Mouse (Mus musculus) layer of hippocampus, postnatal 14 days (tissue): ENCODE measurements at regions not wholly inside any gene's neighbourhood (a gene's known extent, or its start where the extent isn't known, plus 50 kb on each side); places are given as distances from the start of the nearest gene placed in this dataset.
A peak's percentile ranks its signal among the peaks of the same experiment; 100 is the strongest.

ENCODE experiments used
- DNase-seq, 2 experiments: peaks; one replicate each; pipeline ENCODE4 v3.0.0; 2021 to 2022; ENCODE audit warnings: low spot score in 2 of 2, mixed read lengths in 1 of 2

DNA sequence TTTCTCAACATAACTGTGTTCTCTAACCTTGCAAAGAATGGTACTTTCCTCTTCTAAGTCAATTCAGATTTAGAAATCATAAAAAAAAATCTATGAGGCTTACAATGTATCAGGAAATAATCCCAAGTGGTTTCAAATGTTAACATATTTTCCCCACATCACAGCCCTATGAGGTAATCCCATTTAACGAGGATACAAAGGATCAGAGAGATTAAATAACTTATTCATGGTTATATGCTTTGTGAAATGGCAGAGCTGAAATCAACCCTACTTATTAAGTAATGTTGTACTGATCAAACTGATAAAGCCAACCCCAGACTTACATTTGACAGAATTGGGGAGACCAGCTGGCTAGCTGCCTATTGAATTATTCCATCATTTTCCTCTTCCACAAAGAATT lies 614.4 kb downstream of the Ntrk3 start:
- DNase-seq = no peak

DNA sequence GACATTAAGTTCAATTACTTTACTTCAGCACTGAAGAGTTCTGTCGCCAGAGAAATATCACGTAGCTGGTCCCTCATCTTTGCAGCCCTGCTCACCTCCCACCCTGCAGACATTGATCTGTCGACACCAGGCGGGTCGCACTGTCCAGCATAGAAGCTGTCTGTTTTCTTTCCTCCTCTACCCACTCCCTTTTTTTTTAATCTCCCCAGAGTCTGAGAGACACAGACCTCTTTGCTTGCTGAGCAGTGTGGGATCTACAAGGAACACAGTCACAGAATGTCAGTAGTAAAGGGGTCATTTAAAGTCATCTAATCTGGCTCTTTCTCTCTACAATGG lies 616.7 kb downstream of the Ntrk3 start:
- DNase-seq = no peak

DNA sequence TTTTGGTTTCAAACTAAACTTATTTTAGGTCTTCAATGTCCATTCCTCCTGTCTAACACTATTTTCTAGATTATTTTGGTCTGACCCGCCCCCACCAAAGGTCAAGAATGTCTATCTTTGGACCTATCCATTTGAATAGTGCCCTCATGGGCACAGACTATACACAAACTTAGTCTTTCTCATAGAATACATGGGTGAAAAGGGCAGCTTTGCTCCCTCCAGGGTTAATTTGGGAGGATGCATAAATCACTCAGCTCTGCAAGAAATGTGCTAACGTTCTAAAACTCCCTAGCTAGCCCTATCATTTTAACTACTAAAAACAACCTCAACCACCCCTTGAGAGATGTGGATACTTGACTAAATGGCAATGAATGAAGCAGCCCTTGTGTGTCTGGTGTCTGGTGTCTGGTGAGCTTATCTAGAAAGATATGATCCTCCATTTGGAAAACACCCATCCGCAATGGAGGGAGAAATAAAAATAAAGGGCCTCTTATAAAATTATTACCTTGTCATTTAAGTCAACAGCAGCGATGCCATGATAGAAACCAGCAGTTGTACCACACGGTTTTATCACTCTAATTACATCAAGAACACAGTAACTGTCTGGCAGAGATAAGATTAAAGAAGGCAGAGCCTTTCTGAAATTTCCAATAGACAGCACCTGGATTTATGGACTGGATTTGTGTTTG lies 617.2 kb downstream of the Ntrk3 start:
- DNase-seq = no peak

DNA sequence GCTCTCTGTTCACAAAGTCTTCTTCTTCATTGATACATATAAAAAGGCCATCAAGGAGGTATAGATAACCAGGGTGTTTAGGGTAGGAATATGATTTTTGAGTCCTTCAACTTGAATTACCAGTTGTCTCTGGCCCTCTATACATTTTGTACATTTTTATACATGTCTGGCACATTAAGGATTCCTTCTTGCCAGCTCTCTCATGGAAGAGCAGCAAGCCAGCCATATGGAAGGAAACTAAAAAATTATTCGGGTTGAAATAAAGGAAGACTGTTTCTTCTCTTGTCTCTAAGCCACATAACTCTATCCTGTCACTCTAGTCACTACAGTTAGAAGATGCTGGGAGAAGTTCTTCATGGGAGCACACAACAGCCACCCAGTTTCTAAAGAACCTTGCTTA lies 618.0 kb downstream of the Ntrk3 start:
- no peak for DNase-seq

DNA sequence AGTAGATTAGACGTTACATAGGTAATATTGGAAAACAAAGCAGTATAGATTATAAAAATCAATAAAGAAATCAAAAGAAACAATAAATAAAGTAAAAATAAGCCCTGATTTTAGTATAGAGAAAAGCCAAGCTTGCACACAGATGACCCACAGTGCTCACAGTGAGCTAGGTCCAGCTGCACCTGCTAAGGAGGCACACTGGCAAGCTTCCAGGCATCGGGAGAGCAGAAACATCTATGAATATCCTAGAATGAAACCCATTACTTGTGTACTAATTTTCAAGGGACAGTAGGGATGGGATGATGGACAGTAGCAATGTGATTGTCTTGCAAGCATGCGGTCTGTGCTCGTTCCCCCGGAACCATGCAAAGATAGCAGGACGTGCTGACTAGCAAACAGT lies 626.5 kb downstream of the Ntrk3 start:
- DNase-seq = no peak

DNA sequence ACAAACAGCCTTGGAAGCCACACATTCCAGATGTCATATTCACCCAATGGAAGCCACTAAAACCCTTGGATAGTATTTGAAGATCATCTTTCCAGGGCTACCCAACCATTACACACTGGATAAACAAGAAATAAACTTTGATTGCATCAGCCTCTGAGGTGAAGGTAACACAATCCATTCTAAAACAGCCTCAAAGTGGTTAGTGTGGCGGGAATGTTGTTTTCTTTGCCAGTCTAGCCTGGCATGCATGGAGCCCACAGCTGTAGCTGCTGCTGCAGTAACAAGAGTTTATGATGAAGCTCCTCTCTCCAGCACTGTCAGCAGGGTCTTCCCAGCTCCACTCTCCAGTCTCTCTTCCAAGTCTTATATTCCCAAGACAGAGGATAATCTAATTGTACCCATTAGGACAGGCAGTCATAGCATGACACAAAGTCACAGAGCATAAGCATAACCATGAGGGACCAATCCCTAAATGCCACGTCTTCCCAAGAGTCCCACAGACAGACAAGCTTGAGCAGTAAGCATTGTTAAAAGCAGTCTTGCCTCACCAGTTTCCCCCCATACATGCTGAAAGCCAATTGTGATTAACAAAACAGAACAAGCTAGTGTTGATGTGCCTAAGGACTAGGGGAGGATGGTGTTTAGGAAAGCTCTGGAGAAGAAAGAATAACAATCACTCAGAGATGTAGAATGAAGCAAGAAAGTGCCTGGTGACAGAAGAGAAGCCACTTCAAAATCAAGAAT lies 634.1 kb downstream of the Ntrk3 start:
- DNase-seq = no peak

DNA sequence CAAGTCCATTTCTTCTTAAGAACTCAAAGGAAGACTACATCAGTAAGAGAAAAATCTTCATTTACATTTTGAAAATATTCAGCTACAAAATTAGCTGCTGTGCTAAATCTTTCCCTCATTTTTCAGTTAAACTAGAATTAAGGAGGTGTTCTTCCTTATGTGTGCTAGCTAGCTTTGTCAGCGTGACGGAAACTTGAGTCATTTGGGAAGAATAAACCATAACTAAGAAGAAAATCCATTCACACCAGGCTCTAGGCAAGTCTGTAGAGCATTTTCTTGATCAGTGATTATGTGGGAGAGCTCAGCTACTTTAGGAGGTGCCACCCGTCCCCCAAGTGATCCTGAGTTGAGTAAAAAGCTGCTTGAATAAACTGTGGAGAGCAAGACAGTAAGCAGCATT lies 635.4 kb downstream of the Ntrk3 start:
- no peak for DNase-seq

DNA sequence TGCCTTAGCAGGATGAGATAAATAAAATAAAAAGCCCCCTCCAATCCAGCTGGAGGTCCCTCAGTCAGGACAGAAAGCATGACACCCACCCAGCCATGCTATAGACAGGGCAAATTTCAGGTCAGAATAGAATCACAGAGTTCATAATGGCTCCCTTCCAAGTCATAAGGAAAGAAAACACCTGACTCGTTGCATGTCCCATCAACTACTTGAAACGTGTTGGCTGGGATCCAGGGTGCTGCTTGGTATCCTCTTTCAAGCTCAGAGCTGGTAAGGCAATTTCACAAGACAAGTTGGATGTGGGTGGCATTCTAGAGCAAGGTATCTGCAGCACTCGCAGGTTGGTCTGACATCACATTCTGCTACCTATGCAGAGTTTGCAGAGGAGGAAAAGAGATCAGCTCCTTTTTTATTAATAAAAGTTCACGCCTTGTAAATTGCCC lies 651.2 kb downstream of the Ntrk3 start:
- no peak for DNase-seq

DNA sequence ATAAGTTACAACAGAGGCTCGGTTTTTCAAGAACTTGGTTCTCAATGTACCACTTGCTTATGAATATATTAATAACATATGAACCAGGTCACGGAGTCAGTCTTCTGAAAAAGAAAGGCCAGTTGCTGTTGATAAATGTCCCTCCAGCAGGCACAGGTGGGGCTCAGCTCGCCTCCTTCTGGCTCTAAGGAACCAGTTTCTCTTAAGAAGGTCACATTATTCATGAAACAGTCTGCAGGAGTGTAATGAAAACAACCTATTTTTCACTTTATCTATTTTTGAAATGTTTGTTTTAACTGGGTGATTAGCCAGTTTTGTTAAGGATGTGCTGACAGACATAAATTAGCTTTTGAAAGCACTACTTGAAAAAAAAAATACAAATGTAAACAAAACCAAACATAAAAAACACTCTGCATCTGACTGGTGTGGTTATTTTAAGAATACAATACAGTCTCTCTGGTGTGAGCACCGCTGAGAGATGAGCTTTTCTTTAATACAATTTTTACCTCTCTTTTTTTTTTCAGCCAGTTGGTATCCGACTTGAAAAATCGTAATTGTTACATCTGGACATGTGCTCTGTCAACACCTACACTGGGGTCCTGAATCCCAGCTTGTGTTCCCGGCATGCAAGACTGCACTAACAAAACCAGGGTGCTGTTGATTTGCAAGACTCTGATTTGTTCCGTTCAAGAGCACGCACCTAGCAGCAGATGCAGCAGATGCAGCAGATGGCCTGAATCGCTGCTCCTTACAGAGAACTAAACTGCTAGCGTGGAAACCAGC lies 651.8 kb downstream of the Ntrk3 start:
- peak in 1 of 2 experiments; percentile 19 for DNase-seq

DNA sequence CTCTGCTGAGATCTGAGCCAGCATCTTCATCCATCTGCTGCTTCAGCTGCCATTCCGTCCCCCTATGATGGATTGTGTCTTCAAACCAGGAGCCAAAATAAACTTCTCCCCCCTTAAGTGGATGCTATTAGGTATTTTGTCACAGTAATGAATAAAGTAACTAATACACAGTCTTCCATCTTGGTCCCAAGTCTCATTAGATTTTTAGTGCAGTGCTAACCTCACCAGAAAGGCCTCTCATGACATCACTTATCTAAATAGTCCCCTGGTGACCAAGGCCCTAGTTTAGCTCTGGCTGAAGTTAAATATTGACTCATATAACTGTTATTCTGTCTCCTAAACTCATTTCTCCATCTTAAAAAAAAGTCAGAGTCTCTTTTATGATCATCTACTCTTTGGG lies 658.1 kb downstream of the Ntrk3 start:
- no peak for DNase-seq

DNA sequence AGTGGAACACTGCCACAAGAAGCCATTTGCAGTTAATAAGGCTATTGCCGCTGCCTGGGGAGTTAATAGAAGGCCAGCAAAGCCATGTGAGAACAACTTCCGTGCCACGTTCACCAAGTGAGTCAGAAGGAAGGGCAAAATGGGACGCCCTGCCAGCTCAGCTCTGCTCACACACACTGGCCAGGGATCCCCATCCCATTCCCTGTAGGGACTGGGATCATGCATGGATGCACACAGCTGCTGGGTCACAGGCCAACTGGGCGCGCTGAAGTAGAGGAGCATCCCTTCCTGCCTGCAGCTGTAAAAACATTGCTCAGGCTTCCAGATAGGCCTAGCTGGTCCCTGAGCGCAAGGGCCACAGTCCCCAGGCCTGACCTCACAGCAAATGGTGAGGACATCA lies 666.7 kb downstream of the Ntrk3 start:
- DNase-seq = no peak

DNA sequence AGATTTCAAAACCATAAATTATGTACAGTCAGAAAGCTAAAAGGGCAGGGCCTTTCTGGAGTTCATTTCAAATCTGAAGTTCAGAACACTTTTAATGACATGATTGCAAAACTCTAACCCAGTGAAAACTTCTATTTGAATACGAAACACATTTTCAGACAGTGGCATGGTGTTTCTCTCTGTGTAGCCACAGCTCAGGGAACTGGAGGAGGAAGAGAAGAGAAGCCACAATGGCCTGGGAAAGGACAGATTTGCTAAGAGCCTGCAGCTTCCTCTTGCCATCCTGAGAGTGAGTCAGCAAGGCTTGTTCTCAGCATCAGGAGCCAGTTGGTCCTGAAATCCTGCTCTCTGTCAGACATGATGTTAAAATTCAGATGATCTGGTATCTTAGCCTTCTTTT lies 676.2 kb downstream of the Ntrk3 start:
- no peak for DNase-seq

DNA sequence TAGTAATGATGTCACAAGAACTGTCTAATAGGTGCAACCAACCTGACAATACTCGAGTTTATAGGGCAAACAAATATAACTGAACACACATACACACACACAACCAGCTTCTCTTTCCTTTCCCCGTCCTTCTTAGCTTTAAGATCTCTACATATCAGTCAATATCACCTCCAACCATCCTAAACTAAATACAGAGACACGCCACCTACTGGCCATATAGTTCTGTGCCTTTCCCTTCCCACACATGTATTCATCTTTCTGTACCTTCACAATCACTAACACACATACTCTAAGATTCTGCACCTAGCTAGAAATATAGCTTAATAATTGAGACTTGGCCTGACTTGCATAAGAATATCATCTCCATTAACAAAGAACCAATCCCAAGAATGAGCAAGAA lies 688.2 kb downstream of the Ntrk3 start:
- DNase-seq = no peak

DNA sequence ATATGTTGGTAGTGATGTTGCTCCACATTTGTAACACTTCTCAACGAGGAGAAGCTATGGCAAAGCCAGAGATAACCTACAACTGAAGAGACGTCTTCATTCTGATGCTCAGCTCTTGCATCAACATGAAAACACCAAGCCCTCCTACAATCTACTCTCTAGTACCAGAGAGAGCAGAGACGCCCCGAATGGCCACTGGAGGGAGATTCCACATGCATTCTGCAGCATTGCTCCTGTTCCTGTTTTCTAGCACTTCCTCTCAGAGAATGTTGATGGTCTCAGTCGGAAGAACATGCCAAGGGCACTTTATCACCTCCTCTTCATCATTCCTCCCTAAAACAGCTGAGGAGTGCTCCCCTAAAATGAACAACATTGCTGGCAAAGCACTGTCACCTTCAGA lies 692.4 kb downstream of the Ntrk3 start:
- no peak for DNase-seq

DNA sequence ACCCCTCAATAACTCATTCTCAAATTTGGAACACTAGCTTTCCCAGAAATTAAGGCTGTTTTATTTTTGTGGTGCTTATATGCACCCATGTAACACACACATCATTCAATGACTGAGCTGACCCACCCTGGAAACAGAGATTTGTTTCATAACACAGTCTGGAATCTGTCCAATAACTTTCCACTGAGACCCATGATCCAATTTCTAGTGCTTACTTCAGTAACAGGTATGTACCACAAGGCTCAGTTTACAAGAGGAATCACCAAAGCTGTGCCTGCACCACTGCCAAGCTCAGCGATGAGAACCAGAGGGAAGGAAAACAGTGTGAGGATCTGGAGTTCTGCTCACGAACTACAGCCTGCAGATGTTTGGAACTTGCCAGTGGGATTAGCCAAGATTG lies 706.8 kb downstream of the Ntrk3 start:
- DNase-seq = no peak

DNA sequence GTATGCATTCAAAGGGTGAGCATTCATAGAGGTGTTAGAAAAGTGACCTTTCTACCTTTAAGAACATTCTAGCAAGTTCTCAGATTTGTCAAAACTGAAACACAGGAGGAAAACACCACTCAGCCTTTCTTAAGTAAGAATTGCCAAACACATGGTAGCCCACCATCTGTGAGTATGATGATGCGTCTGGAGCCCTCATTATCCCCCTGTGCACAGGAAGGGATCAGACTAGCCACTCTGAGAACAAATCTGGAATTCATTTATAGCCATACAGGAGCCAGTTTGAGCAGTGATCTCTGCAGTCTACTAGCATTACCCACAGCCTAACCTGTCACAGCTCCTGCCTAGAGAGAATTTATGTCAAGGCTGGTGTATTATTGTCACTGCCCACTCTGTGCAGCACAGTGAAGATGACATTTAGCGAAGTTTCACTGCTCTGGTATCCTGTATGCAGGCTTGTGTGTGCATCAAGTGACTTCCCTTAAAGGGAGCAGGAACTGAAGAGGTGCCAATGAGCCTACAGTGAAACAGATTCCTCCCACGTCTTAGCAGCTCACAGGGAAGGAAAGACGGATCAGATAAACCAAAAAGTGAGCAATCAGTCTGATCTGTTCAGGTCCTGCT lies 710.7 kb downstream of the Ntrk3 start:
- DNase-seq = peak; percentile 17 to 27

DNA sequence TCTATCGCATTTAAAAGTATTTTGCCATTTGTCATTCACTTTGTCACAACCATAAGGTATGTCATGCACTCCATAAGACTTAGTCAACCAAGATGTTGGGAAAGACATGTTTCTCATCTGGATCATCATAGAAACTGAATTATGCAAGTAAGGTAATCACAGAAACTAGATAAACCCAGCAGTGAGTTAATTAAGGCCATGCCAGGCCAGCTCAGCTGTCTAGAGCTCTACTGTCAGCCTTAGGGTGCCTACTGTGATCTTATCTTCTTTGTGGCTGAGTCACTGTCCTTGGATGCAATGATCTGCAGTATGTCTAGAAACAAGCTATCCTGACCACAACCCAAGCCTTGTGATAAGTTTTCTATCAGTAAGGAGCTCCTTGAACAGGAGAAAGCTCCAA lies 714.2 kb downstream of the Ntrk3 start:
- DNase-seq = no peak

DNA sequence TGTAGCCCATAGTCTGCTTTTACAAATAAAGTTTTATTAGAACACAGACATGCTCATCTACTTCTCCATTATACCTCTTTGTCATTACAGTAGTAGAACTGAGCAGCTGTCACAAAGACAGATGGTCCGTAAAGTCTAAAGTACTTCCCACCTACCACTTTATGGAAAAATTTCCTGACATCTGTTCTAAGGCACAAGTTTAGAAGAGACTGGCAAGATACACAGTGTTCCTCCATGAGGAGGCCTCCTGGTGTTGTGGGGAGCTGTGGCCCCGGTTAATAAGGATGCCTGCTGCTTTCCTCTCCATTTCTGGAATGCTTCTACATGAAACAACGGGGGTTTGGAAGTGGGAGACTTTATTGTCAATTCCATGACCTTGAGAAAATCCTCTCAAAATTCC lies 714.7 kb downstream of the Ntrk3 start:
- peak; percentile 7 to 49 for DNase-seq

DNA sequence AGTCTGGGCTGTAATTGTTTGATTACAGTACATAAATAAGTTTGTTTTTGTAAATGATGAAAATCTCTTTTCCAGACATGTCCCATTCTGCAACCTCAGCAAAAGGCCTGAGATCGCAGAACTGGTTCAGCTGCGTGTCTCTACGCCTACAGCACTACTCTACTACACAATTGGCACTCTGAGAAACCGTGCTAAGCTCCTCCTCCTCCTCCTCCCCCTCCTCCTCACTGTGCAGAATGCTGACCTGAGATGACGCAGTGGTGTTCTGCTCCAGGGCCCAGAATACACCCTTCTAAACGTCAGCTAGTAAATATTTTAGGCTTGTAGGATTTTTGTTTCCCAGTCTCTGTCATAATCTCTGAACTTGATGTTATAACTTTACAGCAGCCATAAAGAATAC lies 724.2 kb downstream of the Ntrk3 start:
- DNase-seq = no peak

DNA sequence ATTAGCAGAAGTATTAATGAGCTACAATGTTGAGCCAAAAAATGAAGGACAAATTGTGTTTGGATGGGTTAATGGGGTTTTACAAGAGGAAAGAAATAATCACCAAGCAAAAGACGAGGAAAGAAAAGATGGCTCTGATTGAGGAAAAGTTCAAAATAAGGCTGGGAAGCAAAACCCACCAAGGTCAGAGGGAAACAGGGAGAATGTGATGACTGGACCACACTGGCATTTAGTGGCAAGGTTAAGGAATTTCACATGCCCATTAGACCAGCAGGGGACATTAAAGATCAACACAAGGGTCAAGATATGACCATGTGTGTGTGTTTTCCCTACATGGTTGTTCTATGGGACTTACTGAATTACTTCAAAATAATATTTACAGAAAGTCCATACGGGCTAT lies 734.7 kb downstream of the Ntrk3 start:
- no peak for DNase-seq

DNA sequence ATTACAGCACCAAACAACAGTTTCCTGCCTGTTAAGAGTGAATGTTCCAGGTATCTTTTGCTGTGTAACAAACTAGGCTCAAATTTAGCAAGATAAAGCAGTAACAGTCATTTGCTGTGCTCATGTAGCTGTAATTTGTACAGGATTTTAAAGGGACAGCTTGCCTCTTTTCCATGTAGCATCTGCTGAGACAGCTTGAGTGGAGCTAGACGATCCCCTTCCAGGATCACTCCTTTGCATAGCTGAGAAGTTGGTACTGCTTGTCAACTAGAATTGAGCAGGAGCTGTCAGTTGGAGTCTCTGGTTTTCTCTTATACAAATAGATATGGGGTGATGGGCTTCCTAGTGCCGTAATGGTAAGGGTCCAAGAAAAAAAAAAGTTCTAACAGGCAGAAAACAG lies 744.0 kb downstream of the Ntrk3 start:
- DNase-seq = peak; percentile 30 to 73

DNA sequence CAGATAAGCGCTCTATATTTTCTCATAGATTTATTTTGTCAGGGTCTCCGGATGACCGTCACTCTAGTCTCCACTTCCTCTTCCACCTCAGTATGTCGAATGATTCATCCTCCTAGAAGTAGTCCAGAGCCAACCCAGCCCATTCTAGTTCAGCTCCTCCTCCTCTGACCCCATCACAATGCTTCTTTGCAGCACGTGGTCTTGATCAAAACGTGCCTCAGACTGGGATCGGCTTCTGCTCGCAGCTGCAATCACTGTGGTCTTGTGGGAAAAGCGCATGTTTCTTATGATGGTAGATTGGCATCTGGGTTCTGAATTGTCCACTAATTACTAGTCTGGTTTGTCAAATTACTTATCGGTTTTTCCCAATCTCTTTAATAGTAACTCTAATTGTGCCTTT lies 747.7 kb downstream of the Ntrk3 start:
- no peak for DNase-seq
